Mouse (Mus musculus) frontal cortex, postnatal 10 days (tissue): ENCODE results near the gene Olfr739.

ENCODE experiments used
- DNase-seq, 2 experiments: peaks; one replicate each; pipeline ENCODE4 v3.0.0; 2022; ENCODE audit warnings: low spot score in 2 of 2, mixed read lengths in 1 of 2

Olfr739 gene

DNA sequence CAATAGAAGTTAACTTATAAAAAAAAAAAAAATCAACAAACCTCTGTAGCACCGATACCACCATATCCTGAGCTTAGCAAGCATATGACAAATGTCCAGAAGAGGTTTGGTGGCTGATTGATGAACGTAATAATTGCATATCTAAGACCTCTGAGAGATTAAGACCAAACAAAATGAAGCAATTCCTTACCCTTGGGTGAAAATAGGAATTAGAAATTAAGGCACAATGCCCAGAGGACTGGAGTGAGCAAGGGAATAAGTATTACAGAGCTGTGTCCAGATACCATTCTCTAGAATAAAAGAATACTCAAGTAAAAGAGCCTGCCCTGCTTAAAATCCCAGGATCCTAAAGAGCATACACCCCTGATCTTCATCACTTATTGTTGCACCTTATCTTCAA lies at the start of gene Olfr739:
Gene Olfr739, plus strand, starts transcription at position 301 of the 400 bp plus-strand sequence.
- DNase-seq, result no peak

DNA sequence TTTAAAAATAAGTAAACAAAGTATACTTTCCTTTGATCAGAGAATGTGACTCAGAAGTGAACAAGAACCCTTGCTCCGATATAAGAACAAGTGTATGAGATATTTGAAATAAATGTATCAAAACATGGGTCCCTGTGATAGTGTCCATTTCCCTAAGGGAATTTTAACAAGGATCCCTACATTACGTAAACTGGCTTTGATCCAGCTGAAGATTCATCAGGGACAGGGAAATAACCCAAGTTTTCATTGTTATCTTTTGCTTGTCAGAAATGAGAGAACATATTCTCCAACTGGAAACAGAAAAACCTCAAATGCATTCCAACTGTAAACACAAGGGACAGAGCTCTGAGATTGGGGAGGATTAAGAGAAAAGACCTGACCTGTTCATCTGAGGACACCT lies 37.6 kb upstream of the Olfr739 start, which contains the start of gene Olfr736:
Gene Olfr736, plus strand, starts transcription at position 301 of the 400 bp plus-strand sequence.
- no peak for DNase-seq

DNA sequence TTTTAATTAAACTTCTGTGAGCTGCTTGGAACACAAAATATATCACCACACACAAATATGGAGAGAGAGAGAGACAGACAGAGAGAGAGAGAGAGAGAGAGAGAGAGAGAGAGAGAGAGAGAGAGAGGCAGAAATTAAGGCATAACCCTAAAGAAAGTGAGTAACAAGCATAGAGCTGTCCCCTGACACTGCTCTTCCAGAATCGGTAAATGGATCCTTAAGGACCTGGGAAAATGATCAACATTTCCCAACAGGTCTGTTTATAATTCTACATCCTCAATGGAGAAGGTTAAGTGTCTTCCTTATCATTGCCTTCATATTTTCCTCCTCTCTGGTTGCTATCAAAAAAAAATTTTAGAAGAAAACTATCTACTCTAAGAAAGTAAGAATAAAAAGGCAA lies 11.2 kb upstream of the Olfr739 start, which contains the start of gene Olfr738:
Gene Olfr738, plus strand, starts transcription at position 301 of the 400 bp plus-strand sequence.
- no peak for DNase-seq

DNA sequence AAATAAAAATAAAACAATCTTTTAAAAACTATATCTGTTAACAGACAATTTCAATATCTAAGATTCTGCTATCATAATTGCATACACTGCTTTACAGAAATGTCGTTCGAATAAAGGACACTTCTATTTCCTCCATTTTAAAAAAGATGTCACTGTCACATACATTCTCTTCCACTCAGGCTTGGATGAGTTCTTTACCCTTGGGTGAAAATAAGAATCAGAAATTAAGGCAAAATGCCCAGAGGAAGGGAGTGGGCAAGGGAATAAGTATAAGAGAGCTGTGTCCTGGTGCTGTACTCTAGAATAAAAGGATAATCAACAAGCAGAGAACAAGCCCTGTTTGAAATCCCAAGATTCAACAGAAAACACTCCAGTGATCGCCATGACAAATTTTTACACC lies 26.8 kb downstream of the Olfr739 start, which contains the start of gene Olfr740:
Gene Olfr740, plus strand, starts transcription at position 301 of the 400 bp plus-strand sequence.
- DNase-seq, result no peak

DNA sequence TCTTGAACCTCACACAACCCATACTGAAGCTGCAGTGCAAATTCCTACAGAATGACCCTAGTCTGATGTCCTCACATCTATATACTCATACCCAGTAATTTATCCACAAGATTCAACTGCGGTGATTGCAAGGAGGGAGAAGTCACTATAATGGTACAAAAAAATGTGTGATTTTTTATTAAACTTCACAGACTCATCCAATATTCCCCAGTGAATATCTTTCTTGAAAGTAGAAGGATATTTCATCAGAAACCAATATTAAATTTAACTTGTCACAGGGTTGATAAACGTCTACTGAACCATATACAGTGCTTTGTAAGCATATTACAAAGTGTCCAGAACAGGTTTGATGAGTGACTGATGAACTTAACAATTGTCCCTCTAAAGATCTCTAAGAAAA lies 54.0 kb downstream of the Olfr739 start, which contains the start of gene Olfr741:
Gene Olfr741, plus strand, starts transcription at position 301 of the 400 bp plus-strand sequence.
- no peak for DNase-seq
